8 mouse cellular contexts compared by ENCODE assay signal in the genomic region with DNA sequence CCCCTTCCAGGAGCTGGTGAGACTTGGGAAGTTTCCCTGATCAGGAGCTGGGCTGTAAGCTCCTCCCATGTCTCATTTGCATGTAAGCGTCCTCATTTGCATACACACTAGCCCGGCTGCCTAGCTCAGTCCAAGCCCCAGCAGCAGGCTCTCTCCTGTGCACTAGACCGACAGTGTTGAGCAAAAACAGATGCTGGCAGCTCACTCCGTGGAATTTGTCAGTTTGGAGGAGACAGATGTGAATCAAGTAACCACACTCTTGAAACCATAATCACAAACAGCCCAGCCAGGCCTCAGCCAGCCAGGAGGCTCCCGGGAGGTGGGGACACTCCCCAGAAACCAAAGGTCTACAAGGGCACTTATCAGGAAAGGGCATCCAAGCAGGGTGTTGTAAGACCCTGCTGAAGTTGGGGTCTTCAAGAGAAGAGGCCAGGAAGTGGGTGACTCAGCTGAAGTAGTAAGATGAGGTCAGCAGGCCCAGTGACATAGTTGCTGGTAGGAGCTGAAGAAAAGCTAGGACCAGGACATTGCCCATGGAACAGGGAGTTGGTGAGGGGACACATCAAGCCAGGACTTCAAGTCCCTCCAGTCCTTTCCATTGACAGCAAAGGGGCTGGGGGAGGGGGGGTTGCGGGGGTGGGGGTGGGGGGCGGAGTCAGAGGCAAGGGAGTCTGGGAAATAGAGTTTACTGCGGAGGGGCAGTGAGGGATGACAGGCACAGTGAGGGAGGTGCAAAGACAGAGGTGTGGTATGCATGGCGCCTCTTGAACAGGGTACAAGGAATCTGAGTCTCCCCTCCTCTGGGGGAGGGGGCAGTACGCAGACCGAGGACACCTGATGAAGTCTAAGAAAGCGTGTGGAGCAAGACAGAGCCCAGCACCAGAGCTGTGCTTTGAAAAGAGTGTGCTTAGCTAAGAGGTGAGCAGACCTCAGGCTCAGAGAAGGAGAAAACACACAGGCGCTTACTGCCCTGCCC. TPM values are rescaled to one million over a fixed set of nuclear protein-coding genes. Genes with fewer than 3 reads are reported as not detected.
A peak's percentile ranks its signal among the peaks of the same experiment; 100 is the strongest.
DNase-seq lines count a peak whose midpoint lies in the region; ATAC-seq lines count a peak whose summit lies in the region.

No protein-coding gene starts in this region.

- H3K4me2 ChIP-seq in kidney, embryonic 14.5 days (replicated peaks; ENCODE audit: low read depth, low read length), result no peak overlapping the region; the same call in 1 of the 2 replicates

- 12% methylated on average over 13 of the region's 13 CpGs for WGBS in heart, embryonic 10.5 days
- WGBS in kidney, embryonic 14.5 days, result 9% methylated on average over 12 of the region's 13 CpGs
- WGBS in midbrain, embryonic 10.5 days, result 15% methylated on average over 13 of the region's 13 CpGs

- H3K36me3 ChIP-seq in heart, embryonic 10.5 days, result no peaks in the 10 kb centered on the region
- no peaks in the 10 kb centered on the region for H3K36me3 ChIP-seq in kidney, embryonic 14.5 days (ENCODE audit: control insufficient read depth, insufficient read depth, low read length)
- H3K36me3 ChIP-seq in midbrain, embryonic 10.5 days, result no peaks in the 10 kb centered on the region

- peak; percentile 86 for DNase-seq in A20 (ENCODE audit: low read depth, low spot score)
- peak; percentile 89 for DNase-seq in heart, embryonic 10.5 days (ENCODE audit: low spot score)
- DNase-seq in midbrain, embryonic 10.5 days (ENCODE audit: low spot score), result peak; percentile 56
- DNase-seq in spleen, adult 12 weeks (ENCODE audit: low spot score), result no peak
- no peak for DNase-seq in right cerebral cortex, postnatal 4 days
- DNase-seq in cerebellum, postnatal 25 days, result no peak

- peak overlapping the region; percentile 79 for H3K27ac ChIP-seq in heart, embryonic 10.5 days
- peak overlapping the region; percentile 81 for H3K27ac ChIP-seq in kidney, embryonic 14.5 days (ENCODE audit: low read depth, low read length)
- H3K27ac ChIP-seq in midbrain, embryonic 10.5 days (replicated peaks), result peak overlapping the region; percentile 69

- H3K9me3 ChIP-seq in heart, embryonic 10.5 days, result no peaks in the 10 kb centered on the region
- H3K9me3 ChIP-seq in kidney, embryonic 14.5 days (ENCODE audit: control insufficient read depth, low read length), result no peaks in the 10 kb centered on the region
- no peaks in the 10 kb centered on the region for H3K9me3 ChIP-seq in midbrain, embryonic 10.5 days (replicated peaks)

- no peaks in the 10 kb centered on the region for H3K27me3 ChIP-seq in heart, embryonic 10.5 days (ENCODE audit: insufficient read depth, poor library complexity, severe bottlenecking)
- H3K27me3 ChIP-seq in kidney, embryonic 14.5 days (ENCODE audit: control insufficient read depth, insufficient read depth, low read length), result no peaks in the 10 kb centered on the region
- H3K27me3 ChIP-seq in midbrain, embryonic 10.5 days (ENCODE audit: low read depth, poor library complexity, severe bottlenecking), result peaks cover 17% of the 10 kb centered on the region

- H3K4me1 ChIP-seq in heart, embryonic 10.5 days, result peaks cover 80% of the 10 kb centered on the region
- H3K4me1 ChIP-seq in kidney, embryonic 14.5 days (ENCODE audit: control insufficient read depth, insufficient read depth, low read length), result peaks cover 36% of the 10 kb centered on the region
- H3K4me1 ChIP-seq in midbrain, embryonic 10.5 days, result peaks cover 63% of the 10 kb centered on the region

- no peak overlapping the region for H3K9ac ChIP-seq in kidney, embryonic 14.5 days (ENCODE audit: low read depth, low read length)

- H3K4me3 ChIP-seq in heart, embryonic 10.5 days, result 0 out of 2 replicates have a peak overlapping the region, but pooled peaks have one; percentile 20
- H3K4me3 ChIP-seq in kidney, embryonic 14.5 days (ENCODE audit: low read length), result no peak overlapping the region
- H3K4me3 ChIP-seq in midbrain, embryonic 10.5 days, result peak overlapping the region; percentile 9; the same call in 1 of the 2 replicates

- peak; percentile 73 for ATAC-seq in common myeloid progenitor, adult 5-6 weeks (replicated peaks; ENCODE audit: low read depth, poor library complexity, severe bottlenecking)
- ATAC-seq in kidney, embryonic 14.5 days (ENCODE audit: low FRiP score, low TSS enrichment), result peak; percentile 80

RNA-seq across cellular contexts. Expression of gene Gse1, which starts 11.1 kb away (rescaled TPM):
- 30.5 and 46.6 TPM in 2 replicates for total RNA-seq in common myeloid progenitor, adult 5-6 weeks (2017)
- 12.2 and 13.7 TPM in 2 replicates for polyA plus RNA-seq in heart, embryonic 10.5 days (2016; fragmentation: Nextera tagmentation; extraction: Ambion mirVana)
- 11.3 and 12.1 TPM in 2 replicates for polyA plus RNA-seq in kidney, embryonic 14.5 days (2014; fragmentation: Nextera tagmentation; extraction: Ambion mirVana)
- 12.7 and 15.6 TPM in 2 replicates for polyA plus RNA-seq in midbrain, embryonic 10.5 days (2016; fragmentation: Nextera tagmentation; extraction: Ambion mirVana)

RNA-seq across cellular contexts. Expression of gene Fam92b, which starts 39.9 kb away (rescaled TPM):
- total RNA-seq in common myeloid progenitor, adult 5-6 weeks (2017), result not detected in 2 replicates
- 0.16 and 0.31 TPM in 2 replicates for polyA plus RNA-seq in heart, embryonic 10.5 days (2016; fragmentation: Nextera tagmentation; extraction: Ambion mirVana)
- 0.24 TPM in 1 of 2 replicates, not detected in the other for polyA plus RNA-seq in kidney, embryonic 14.5 days (2014; fragmentation: Nextera tagmentation; extraction: Ambion mirVana)
- 2.6 and 3.3 TPM in 2 replicates for polyA plus RNA-seq in midbrain, embryonic 10.5 days (2016; fragmentation: Nextera tagmentation; extraction: Ambion mirVana)

Comparison
In these comparisons a context has a peak if more than half of its experiments do, and no peak if none do; other contexts are left out.
1. DNase-seq: peak in A20 (single experiment), heart, embryonic 10.5 days (single experiment) and midbrain, embryonic 10.5 days (single experiment); none in spleen, adult 12 weeks (single experiment), right cerebral cortex, postnatal 4 days (single experiment) and cerebellum, postnatal 25 days (0 of 2).
2. Peak in every context shown above with its lines, with median percentiles within 50 percentile points of each other: H3K27ac ChIP-seq.